Mouse (Mus musculus) spleen, adult 2 months (tissue): ENCODE results near the gene Asb11.

Experiments used
- CTCF ChIP-seq: fragments of 200-500 bp; IDR thresholded peaks from 2 replicates; pipeline ENCODE4 v1.5.1; 2011; ENCODE audit warnings: mild to moderate bottlenecking, inconsistent platforms; ENCODE audit not compliant: insufficient read depth, insufficient read length, insufficient replicate concordance; ENCODE audit errors: extremely low read depth
- POLR2A ChIP-seq: fragments of 200-500 bp; IDR thresholded peaks from 2 replicates; pipeline ENCODE4 v1.6.1; 2011; ENCODE audit warnings: low read depth, low read length, inconsistent platforms

- TF ChIP-seq CTCF: no peak
- TF ChIP-seq POLR2A: no peak
These were observed 28.4 kb upstream of the Asb11 start for GRCm38 (mm10) chrX:164408301-164408927.
